Mouse (Mus musculus): ENCODE results near the gene Gcnt2.

DNA sequence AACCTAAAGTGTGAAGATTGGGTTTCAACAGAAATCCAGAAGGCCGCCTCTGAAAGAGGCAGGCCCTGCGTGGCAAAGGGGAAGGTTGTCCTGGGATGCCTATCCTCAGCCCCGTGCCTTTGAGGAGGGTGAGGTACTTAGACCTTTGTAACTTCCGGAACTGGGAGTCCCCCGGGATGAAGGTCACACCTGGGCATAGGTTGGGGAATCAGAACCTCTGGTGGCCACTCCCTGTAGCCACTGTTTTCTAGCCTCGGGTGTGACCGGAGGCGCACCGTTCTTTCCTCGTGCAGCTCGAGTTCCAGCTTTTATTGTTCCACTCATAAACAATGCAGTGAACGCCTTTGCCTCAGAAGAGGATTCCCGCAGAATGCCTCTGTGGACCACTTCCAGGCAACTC lies 7.6 kb upstream of the Gcnt2 start:
- TF ChIP-seq CTCF (IDR thresholded peaks at IDR 0.05; ENCODE audit: borderline replicate concordance, extremely low read depth, insufficient read depth, insufficient read length) (no peak), POLR2A (IDR thresholded peaks at IDR 0.05; ENCODE audit: borderline replicate concordance, extremely low read depth, insufficient read depth, insufficient read length, poor library complexity, severe bottlenecking) (no peak)

Data from brain, embryonic 14.5 days (tissue).